Mouse (Mus musculus) heart, embryonic 11.5 days (tissue): ENCODE data around the gene Btnl1. TPM values are rescaled to one million over a fixed set of nuclear protein-coding genes. Genes with fewer than 3 reads are reported as not detected.

ENCODE experiments used
- ATAC-seq: fragments of 200-750 bp; cut with Nextera tagmentation; replicated peaks from 2 replicates; pipeline ENCODE4 v1.8.0; 2017; ENCODE audit warnings: moderate library complexity; ENCODE audit not compliant: insufficient number of reproducible peaks, low FRiP score, low TSS enrichment
- H3K27ac ChIP-seq: fragments of 300-500 bp; sonication (generic); 2 replicates; pipeline ENCODE4 v1.5.1; 2014; ENCODE audit warnings: mild to moderate bottlenecking, low read depth, low read length
- H3K27me3 ChIP-seq: fragments of 300-500 bp; sonication (generic); 2 replicates; pipeline ENCODE4 v1.6.1; 2014; ENCODE audit warnings: mild to moderate bottlenecking, low read length, mixed read lengths; ENCODE audit not compliant: control insufficient read depth, insufficient read depth
- H3K36me3 ChIP-seq: fragments of 300-500 bp; sonication (generic); 2 replicates; pipeline ENCODE4 v1.6.1; 2014; ENCODE audit warnings: mild to moderate bottlenecking, low read length, moderate library complexity, mixed read lengths; ENCODE audit not compliant: control insufficient read depth, insufficient read depth
- H3K4me1 ChIP-seq: fragments of 300-500 bp; sonication (generic); 2 replicates; pipeline ENCODE4 v1.6.1; 2014; ENCODE audit warnings: low read length; ENCODE audit not compliant: control insufficient read depth, insufficient read depth
- H3K4me2 ChIP-seq: fragments of 300-500 bp; sonication (generic); 2 replicates; pipeline ENCODE4 v1.6.1; 2014; ENCODE audit warnings: mild to moderate bottlenecking, moderate library complexity
- H3K4me3 ChIP-seq: fragments of 300-500 bp; sonication (generic); 2 replicates; pipeline ENCODE4 v1.5.1; 2014; ENCODE audit warnings: low read depth, low read length
- H3K9ac ChIP-seq: fragments of 300-500 bp; sonication (generic); 2 replicates; pipeline ENCODE4 v1.6.1; 2014; ENCODE audit warnings: mild to moderate bottlenecking, low read depth, low read length, moderate library complexity
- H3K9me3 ChIP-seq: fragments of 300-500 bp; sonication (generic); replicated peaks from 2 replicates; pipeline ENCODE4 v1.6.1; 2016; ENCODE audit warnings: low read length; ENCODE audit not compliant: control insufficient read depth
- WGBS: fragments of 180-500 bp; shearing (Covaris S2); extraction: QIAGEN DNeasy Blood & Tissue Kit; methylation state at CpG from one replicate; pipeline ENCODE4 v1.1.7; 2014; ENCODE audit not compliant: insufficient replicate concordance; 5-methylcytosine and 5-hydroxymethylcytosine counted together
- polyA plus RNA-seq: library from polyadenylated mRNA; unstranded; fragments of >200 nt; fragmentation: Nextera tagmentation; extraction: Ambion mirVana; gene quantifications from 2 replicates; pipeline ENCODE4 v1.2.1, GENCODE M21; 2014

Gene Btnl1
- polyA plus RNA-seq, 1 experiment from 2014 or later: not detected

DNA sequence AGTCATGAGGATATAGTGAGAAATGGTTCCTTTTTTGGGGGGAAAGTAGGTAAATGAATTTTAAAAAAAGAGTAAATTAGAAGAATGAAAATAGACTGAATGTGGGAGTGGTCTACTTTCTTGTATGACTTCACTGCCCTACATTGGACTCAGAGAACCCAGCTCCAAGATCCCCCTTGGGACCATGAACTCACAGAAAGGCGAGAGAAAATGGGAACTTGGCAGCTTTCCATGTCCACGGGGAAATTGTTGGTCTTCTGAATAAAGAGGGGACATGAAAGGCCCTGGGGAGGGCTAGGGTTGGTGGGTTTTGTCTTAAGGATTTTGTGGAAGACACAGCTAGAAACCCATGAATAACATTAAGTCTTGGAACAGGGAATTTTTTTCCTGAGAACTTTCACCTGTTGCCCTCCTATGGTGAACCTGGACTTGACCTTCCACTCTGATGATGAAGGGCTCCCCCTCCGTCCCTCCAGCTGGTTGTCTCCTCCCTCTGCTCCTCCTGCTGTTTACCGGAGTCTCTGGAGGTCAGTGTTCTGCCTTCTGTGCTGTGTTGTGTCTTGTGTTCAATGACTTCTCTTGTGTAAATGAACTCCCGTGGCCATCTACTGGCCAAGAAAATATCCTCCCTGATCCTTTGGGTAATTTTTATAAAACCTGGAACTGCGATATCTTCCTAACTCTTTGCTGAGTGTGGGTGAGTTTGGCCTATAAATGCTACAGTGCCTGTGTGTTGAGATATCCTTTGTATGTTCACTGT lies 698 bp downstream of the Btnl1 start:
- no peak overlapping the region for H3K4me3 ChIP-seq
- no peak overlapping the region for H3K4me2 ChIP-seq
- H3K27ac ChIP-seq: no peak overlapping the region
- H3K4me1 ChIP-seq: no peaks in the 10 kb centered on the region
- H3K9me3 ChIP-seq: no peaks in the 10 kb centered on the region
- H3K36me3 ChIP-seq: no peaks in the 10 kb centered on the region
- no peak overlapping the region for H3K9ac ChIP-seq
- H3K27me3 ChIP-seq: 0 out of 2 replicates have a peak, but pooled peaks cover 2% of the 10 kb centered on the region
- WGBS: 62% methylated on average over 6 of the region's 6 CpGs
- no peak for ATAC-seq

DNA sequence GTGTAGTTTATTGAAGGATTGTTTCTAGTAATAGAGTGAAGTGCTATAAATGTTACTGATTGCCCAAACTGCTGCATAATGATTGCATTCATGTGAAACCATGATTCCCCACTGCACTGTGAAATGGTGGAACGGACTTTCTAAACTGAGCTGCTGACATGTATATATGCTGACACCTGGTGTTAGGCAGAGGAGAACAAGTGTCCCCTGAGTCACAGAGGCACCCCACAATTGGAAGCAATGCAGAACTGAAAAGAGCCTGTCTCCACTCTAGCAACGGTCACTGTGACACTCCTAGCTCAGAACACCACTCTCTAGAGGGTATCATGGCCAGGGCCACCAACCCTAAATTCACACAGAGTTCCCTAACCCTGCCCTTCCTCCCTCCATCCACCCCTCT lies 1.8 kb downstream of the Btnl1 start:
- Histone ChIP-seq H3K36me3 (no peaks in the 10 kb centered on the region), H3K4me3 (no peak overlapping the region), H3K27me3 (0 out of 2 replicates have a peak, but pooled peaks cover 2% of the 10 kb centered on the region), H3K9me3 (no peaks in the 10 kb centered on the region), H3K4me2 (no peak overlapping the region), H3K27ac (no peak overlapping the region), H3K4me1 (no peaks in the 10 kb centered on the region), H3K9ac (no peak overlapping the region)
- ATAC-seq: no peak
- 64% methylated on average over 2 of the region's 2 CpGs for WGBS

DNA sequence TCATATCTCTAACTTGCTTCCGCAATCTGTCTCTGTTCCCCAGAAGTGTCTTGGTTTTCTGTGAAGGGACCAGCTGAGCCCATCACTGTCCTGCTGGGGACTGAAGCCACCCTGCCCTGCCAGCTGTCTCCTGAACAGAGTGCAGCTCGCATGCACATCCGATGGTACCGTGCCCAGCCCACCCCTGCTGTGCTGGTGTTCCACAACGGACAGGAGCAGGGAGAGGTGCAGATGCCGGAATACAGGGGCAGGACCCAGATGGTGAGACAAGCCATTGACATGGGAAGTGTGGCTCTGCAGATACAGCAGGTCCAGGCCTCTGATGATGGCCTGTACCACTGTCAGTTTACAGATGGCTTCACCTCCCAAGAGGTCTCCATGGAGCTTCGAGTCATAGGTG lies 2.5 kb downstream of the Btnl1 start:
- no peak for ATAC-seq
- H3K27ac ChIP-seq: no peak overlapping the region
- H3K36me3 ChIP-seq: no peaks in the 10 kb centered on the region
- H3K9ac ChIP-seq: no peak overlapping the region
- 0 out of 2 replicates have a peak, but pooled peaks cover 2% of the 10 kb centered on the region for H3K27me3 ChIP-seq
- H3K4me3 ChIP-seq: no peak overlapping the region
- 78% methylated on average over 7 of the region's 7 CpGs for WGBS
- no peaks in the 10 kb centered on the region for H3K4me1 ChIP-seq
- H3K4me2 ChIP-seq: no peak overlapping the region
- H3K9me3 ChIP-seq: no peaks in the 10 kb centered on the region

DNA sequence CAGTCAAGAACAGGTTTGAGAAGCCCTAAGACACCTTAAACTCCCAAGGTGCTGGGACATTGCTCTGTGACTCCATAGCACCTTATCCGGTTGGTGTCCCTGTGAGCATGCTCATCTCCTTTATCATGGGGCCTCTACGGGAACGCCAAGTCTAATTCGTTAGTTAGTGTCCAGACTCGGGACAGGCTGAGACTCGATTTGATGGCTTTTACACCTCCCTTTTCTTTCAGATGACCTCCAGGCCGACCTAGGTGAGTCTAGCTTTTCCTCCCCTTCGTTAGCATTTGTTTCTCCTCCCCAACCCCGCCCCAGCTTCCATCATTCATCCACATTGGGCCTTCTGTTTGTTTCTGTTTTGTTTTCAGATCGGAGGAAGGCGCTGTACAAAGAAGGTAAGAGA lies 4.9 kb downstream of the Btnl1 start:
- no peak overlapping the region for H3K9ac ChIP-seq
- no peak overlapping the region for H3K4me2 ChIP-seq
- ATAC-seq: no peak
- no peak overlapping the region for H3K27ac ChIP-seq
- H3K4me3 ChIP-seq: no peak overlapping the region
- 69% methylated on average over 11 of the region's 11 CpGs for WGBS
- no peaks in the 10 kb centered on the region for H3K4me1 ChIP-seq
- peaks cover 3% of the 10 kb centered on the region; the same call in 1 of the 2 replicates for H3K9me3 ChIP-seq
- H3K27me3 ChIP-seq: 0 out of 2 replicates have a peak, but pooled peaks cover 2% of the 10 kb centered on the region
- H3K36me3 ChIP-seq: no peaks in the 10 kb centered on the region

DNA sequence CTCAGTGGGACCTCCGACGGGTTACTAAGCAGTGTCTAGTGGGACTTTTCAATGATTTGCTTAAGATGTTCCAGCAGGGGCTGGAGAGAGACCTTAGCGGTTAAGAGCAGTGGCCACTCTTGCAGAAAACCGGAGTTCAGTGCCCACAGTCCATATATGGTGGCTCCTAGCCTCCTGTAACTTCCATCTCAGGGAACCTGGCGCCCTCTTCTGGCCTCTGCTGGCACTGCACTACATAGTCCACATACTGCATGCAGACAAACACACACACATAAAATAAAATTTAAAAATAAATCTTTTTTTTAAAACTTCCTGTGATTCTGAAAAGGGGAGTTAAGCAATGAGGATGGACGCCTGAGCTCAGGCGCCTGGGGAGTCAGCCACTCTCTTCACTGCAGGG lies 6.3 kb downstream of the Btnl1 start:
- Histone ChIP-seq H3K27ac (no peak overlapping the region), H3K4me3 (no peak overlapping the region), H3K4me1 (no peaks in the 10 kb centered on the region), H3K9me3 (peaks cover 3% of the 10 kb centered on the region; the same call in 1 of the 2 replicates), H3K4me2 (no peak overlapping the region), H3K9ac (no peak overlapping the region), H3K27me3 (0 out of 2 replicates have a peak, but pooled peaks cover 2% of the 10 kb centered on the region), H3K36me3 (no peaks in the 10 kb centered on the region)
- 69% methylated on average over 7 of the region's 7 CpGs for WGBS
- ATAC-seq: no peak

DNA sequence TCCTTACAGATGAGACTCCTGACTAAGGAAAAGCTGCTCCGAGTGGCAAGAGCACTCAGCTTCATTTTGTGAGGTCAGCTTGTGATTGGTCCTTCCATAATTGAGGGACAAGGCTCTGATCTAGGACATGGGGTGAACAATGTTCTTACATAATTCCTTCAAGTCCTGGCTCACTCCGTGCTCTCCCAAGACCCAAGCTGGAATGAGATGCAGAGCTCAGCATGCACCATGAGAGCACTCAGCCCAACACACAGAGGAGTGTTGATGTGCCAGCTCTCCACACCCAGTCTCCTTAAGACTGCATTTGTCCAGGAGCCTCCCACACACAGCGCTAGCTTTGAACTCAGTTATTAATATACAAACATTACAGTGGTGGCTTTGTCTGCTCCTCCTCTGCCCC lies 7.8 kb downstream of the Btnl1 start:
- Histone ChIP-seq H3K4me1 (no peaks in the 10 kb centered on the region), H3K27me3 (0 out of 2 replicates have a peak, but pooled peaks cover 2% of the 10 kb centered on the region), H3K4me3 (no peak overlapping the region), H3K4me2 (no peak overlapping the region), H3K36me3 (no peaks in the 10 kb centered on the region), H3K9me3 (peaks cover 3% of the 10 kb centered on the region; the same call in 1 of the 2 replicates), H3K27ac (no peak overlapping the region), H3K9ac (no peak overlapping the region)
- no peak for ATAC-seq
- 65% methylated on average over 3 of the region's 3 CpGs for WGBS

DNA sequence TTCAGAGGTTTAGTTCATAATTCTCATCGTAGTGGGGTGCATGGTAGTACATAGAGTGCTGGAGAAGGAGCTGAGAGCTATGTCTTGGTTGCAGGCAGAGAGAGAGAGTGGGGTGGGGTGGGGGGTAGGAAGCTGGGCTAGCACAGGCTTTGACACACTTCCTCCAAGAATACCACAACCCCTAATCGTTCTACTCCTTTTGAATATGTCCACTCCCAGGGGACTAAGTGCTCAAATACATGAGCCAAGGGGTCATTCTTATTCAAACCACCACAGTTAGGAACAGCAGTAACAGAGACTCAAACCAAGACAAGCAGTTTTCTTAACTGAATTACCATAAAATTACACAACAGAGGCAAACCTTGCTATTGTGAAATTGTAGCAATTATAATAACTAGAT lies 9.7 kb downstream of the Btnl1 start:
- ATAC-seq: no peak
- WGBS: 63% methylated on average over 2 of the region's 2 CpGs
- Histone ChIP-seq H3K9me3 (peaks cover 3% of the 10 kb centered on the region; the same call in 1 of the 2 replicates), H3K27ac (no peak overlapping the region), H3K4me2 (no peak overlapping the region), H3K4me3 (no peak overlapping the region), H3K27me3 (0 out of 2 replicates have a peak, but pooled peaks cover 4% of the 10 kb centered on the region), H3K36me3 (no peaks in the 10 kb centered on the region), H3K9ac (no peak overlapping the region), H3K4me1 (no peaks in the 10 kb centered on the region)

DNA sequence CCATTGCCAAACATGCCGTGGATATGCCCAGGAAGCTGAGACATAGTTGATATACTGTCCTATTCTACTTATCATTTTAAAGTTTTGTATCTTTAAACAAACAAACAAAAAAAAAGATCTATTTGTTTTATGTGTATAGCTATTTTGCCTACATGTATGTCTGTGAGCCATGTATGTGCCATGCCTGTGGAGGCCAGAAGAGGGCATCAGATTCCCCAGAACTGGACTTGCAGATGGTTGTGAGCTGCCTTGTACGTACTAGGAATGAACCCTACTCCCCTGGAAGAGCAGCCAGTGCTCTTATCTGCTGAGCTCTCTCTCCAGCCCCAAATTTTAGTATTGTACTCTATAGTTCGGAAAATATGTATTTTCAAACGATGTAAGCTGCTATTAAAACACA lies 11.6 kb downstream of the Btnl1 start:
- no peak overlapping the region for H3K27ac ChIP-seq
- peaks cover 8% of the 10 kb centered on the region; the same call in 1 of the 2 replicates for H3K27me3 ChIP-seq
- H3K9ac ChIP-seq: no peak overlapping the region
- ATAC-seq: no peak
- H3K36me3 ChIP-seq: no peaks in the 10 kb centered on the region
- peaks cover 3% of the 10 kb centered on the region; the same call in 1 of the 2 replicates for H3K9me3 ChIP-seq
- WGBS: 30% methylated on average over 4 of the region's 4 CpGs
- H3K4me3 ChIP-seq: no peak overlapping the region
- H3K4me2 ChIP-seq: no peak overlapping the region
- H3K4me1 ChIP-seq: no peaks in the 10 kb centered on the region

DNA sequence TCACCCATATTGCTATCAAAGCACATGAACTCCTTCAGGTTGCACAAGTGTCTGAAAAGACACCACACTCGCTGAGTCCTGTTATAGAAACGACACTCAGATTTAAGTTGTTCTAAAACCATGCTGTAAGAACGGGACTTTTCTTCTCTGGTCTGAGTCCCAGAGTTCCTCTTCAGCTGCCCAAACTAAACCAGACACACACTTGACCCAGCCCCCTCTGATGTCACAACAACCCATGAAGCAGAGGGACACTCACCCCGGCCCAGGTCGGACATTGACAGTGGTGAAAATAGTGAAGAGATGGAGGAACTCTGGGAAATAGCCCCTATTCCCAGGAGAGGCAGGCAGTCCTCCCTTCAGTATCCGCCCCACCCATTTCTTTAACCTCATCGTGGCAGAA lies 14.6 kb downstream of the Btnl1 start:
- H3K4me2 ChIP-seq: no peak overlapping the region
- WGBS: 56% methylated on average over 7 of the region's 7 CpGs
- H3K36me3 ChIP-seq: no peaks in the 10 kb centered on the region
- H3K27ac ChIP-seq: no peak overlapping the region
- no peak overlapping the region for H3K4me3 ChIP-seq
- no peaks in the 10 kb centered on the region for H3K9me3 ChIP-seq
- ATAC-seq: no peak
- no peak overlapping the region for H3K9ac ChIP-seq
- peaks cover 8% of the 10 kb centered on the region; the same call in 1 of the 2 replicates for H3K27me3 ChIP-seq
- H3K4me1 ChIP-seq: no peaks in the 10 kb centered on the region
